ENCODE assay signal across 24 mouse cellular contexts in the genomic region with DNA sequence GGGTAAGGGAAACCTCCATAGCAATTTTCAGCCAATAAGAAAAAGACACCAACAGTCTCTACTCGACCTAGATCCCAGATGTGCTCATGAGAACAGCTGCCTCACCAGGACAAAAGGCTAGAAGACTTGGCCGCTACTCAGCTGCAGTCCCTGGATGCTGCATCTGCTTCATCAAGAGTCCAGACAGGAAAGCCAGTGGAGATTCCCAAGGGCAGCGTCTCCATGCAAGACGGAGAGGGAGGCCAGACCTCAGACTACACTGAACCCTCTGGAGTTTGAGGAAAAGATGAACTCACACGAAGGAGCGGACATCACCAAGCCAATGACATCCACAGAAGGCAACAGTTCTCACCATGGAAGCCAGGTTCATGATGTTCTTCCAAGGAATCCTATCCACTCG. TPM values are rescaled to one million over a fixed set of nuclear protein-coding genes. Genes with fewer than 3 reads are reported as not detected.
DNase-seq lines count a peak whose midpoint lies in the region; ATAC-seq lines count a peak whose summit lies in the region.
"Had no signal": no experiment of that assay in that cellular context is flagged by ENCODE, and none has a peak within 500 bp of the region (broad histone marks: within the 10 kb centered on the region; RNA-seq: fewer than 3 reads in every experiment).

No protein-coding gene starts in this region.

- H3K27ac ChIP-seq in heart, embryonic 12.5 days (ENCODE audit: poor library complexity, severe bottlenecking): no peak overlapping the region
- H3K27ac ChIP-seq in midbrain, embryonic 13.5 days: no peak overlapping the region
- H3K27ac ChIP-seq: hindbrain, embryonic 13.5 days; left cerebral cortex, adult 2 months; limb, embryonic 15.5 days; liver, embryonic 14.5 days; midbrain, embryonic 15.5 days had no signal

- intact Hi-C loops in heart, postnatal 14 days (cut with DNase I): loop anchor here (5.0 kb wide), 1 partner anchor 57 kb away; no protein-coding TSS in a partner anchor

- no peak overlapping the region for H3K4me3 ChIP-seq in heart, embryonic 12.5 days
- H3K4me3 ChIP-seq in midbrain, embryonic 13.5 days (replicated peaks): no peak overlapping the region
- H3K4me3 ChIP-seq: erythroblast, embryonic 14.5 days; hindbrain, embryonic 13.5 days; left cerebral cortex, adult 2 months; limb, embryonic 15.5 days; midbrain, embryonic 15.5 days had no signal

- peak; percentile 98 for DNase-seq in heart, adult 11 months
- peak; percentile 74 for DNase-seq in gastrocnemius, adult 18-20 months (ENCODE audit: low spot score)
- DNase-seq in gastrocnemius, postnatal 25 days: peak; percentile 76
- peak; percentile 46 to 54 for DNase-seq in heart, postnatal 14 days
- no peak for DNase-seq in urinary bladder, adult 2 months (ENCODE audit: low spot score)
- DNase-seq: adrenal gland, adult 8-10 months; cerebellum, adult 2 months; cerebellum, postnatal 14 days; forebrain, postnatal 0 days; kidney, adult 8-10 months; kidney, postnatal 14 days; lung, adult 2 months; lung, postnatal 10 days; right cerebral cortex, adult 18-20 months had no signal

- 77% methylated on average over 7 of the region's 7 CpGs for WGBS in heart, embryonic 12.5 days
- 91% methylated on average over 7 of the region's 7 CpGs for WGBS in midbrain, embryonic 13.5 days

- H3K9ac ChIP-seq in heart, embryonic 12.5 days: no peak overlapping the region
- no peak overlapping the region for H3K9ac ChIP-seq in midbrain, embryonic 13.5 days (replicated peaks)
- H3K9ac ChIP-seq: forebrain, postnatal 0 days; hindbrain, embryonic 13.5 days; limb, embryonic 15.5 days; liver, embryonic 14.5 days; midbrain, embryonic 15.5 days had no signal

- H3K36me3 ChIP-seq in heart, embryonic 12.5 days: no peaks in the 10 kb centered on the region
- no peaks in the 10 kb centered on the region for H3K36me3 ChIP-seq in midbrain, embryonic 13.5 days
- H3K36me3 ChIP-seq: hindbrain, embryonic 13.5 days; limb, embryonic 15.5 days; midbrain, embryonic 15.5 days had no signal

- no peaks in the 10 kb centered on the region for H3K27me3 ChIP-seq in heart, embryonic 12.5 days (replicated peaks)
- no peaks in the 10 kb centered on the region for H3K27me3 ChIP-seq in midbrain, embryonic 13.5 days
- H3K27me3 ChIP-seq: hindbrain, embryonic 13.5 days; midbrain, embryonic 15.5 days had no signal

- H3K4me1 ChIP-seq in heart, embryonic 12.5 days (replicated peaks): peaks cover 8% of the 10 kb centered on the region
- peaks cover 5% of the 10 kb centered on the region for H3K4me1 ChIP-seq in midbrain, embryonic 13.5 days (replicated peaks)
- H3K4me1 ChIP-seq: midbrain, embryonic 15.5 days had no signal

- H3K4me2 ChIP-seq in heart, embryonic 12.5 days: no peak overlapping the region
- no peak overlapping the region for H3K4me2 ChIP-seq in midbrain, embryonic 13.5 days (replicated peaks)
- H3K4me2 ChIP-seq: hindbrain, embryonic 13.5 days; limb, embryonic 15.5 days; midbrain, embryonic 15.5 days had no signal

- ATAC-seq in heart, embryonic 12.5 days (ENCODE audit: insufficient number of reproducible peaks, low FRiP score): no peak
- no peak for ATAC-seq in activated CD4-positive, CD25-positive, alpha-beta regulatory T cell, adult 4 months
- no peak for ATAC-seq in midbrain, embryonic 13.5 days
- ATAC-seq: forebrain, postnatal 0 days; intestine, embryonic 16.5 days; midbrain, embryonic 15.5 days had no signal

- no peaks in the 10 kb centered on the region for H3K9me3 ChIP-seq in heart, embryonic 12.5 days (replicated peaks)
- H3K9me3 ChIP-seq in midbrain, embryonic 13.5 days: no peaks in the 10 kb centered on the region
- H3K9me3 ChIP-seq: hindbrain, embryonic 13.5 days; limb, embryonic 15.5 days; midbrain, embryonic 15.5 days had no signal

RNA-seq across cellular contexts. Expression of a gene that starts 14.0 kb away (rescaled TPM):
- polyA plus RNA-seq in heart, embryonic 12.5 days (2016; fragmentation: Nextera tagmentation; extraction: Ambion mirVana): 41.6 and 41.9 TPM in 2 replicates
- total RNA-seq in gastrocnemius, adult 18-20 months (2021): 10 to 100 TPM; 34.0 to 37.7 TPM
- total RNA-seq in gastrocnemius, postnatal 25 days (2021): 10 to 100 TPM; 27.8 to 31.2 TPM
- total RNA-seq in heart, postnatal 14 days (2021): 10 to 100 TPM; 33.6 to 35.1 TPM
- polyA plus RNA-seq in activated CD4-positive, CD25-positive, alpha-beta regulatory T cell, adult 4 months (2017; shearing (Covaris generic)): 10 to 100 TPM; 10.0 to 14.2 TPM
- polyA plus RNA-seq in midbrain, embryonic 13.5 days (2015; fragmentation: Nextera tagmentation; extraction: Ambion mirVana): 52.3 and 53.9 TPM in 2 replicates
- polyA plus RNA-seq in urinary bladder, adult 2 months (2012; rRNA removed): 16.7 and 21.4 TPM in 2 replicates
